Mouse (Mus musculus) retina, postnatal 7 days (tissue): ENCODE measurements around the gene Tmem114.
A peak's percentile ranks its signal among the peaks of the same experiment; 100 is the strongest.

Source experiments
- DNase-seq: peaks from one replicate; pipeline ENCODE4 v3.0.0-alpha.2; 2012; ENCODE audit warnings: low read depth, low spot score

The Tmem114 gene

DNA sequence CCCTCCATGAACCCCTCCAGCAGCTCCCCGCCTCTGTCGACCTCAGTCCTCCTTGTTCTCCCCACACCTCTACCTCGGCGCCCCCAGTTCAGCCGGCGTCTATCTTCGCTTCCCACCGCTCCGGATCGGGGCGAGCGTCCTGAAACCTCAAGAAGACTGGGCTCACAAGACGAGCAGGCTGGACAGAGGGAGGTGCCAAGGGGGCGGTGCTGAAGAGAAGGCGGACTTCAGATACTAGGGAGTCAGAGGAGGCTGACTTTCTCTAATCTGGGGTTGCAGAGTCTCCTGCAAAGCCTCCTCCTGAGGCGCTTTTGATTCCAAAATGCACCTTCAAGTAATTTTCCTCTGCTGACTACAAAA lies at the start of gene Tmem114:
TSS of gene Tmem114 (minus strand) at position 166 of the 360 bp plus-strand sequence.
- no peak for DNase-seq

DNA sequence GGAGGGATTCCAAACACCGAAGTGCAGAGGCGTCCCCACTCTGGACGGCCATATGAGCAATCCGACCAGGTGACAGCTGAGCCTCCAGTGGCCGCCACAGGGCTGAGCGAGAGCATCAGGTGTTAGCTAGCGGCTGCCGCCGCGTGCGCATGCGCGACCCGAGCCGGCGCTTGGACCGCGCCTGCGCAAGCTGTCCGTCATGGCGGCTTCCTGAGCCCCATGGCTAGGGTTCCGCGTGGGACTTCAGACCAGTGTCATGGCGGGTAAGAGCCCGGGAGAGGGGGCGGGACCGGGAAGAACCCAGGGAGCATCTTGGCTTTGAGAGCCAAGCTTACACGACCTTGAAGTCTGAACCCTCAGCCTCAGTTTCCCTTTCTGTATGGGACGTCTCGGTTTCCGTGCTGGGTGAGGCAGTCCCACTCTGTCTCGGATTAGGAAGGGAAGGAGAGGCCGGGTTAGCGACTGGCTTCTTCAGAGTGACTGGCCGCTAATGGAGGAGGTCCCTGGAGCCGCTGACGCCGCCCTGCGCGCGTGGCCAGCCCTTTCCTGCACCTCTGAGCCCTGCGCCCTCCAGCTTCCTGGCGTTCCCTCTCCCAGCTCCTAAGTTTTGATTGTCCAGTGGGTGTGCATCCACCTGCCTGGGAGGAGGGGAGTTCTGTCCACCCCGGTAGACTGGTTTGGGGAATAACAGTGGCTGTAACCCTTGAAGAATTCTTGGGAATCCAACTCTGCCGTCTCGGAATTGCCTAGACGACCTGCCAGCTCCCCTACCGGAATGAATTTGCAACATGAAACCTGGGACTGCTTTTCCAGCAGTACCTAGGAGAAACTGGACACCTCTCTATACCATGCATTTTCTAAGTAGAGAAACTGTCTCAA lies 45.9 kb upstream of the Tmem114 start, which contains the start of gene Mettl22:
TSS of gene Mettl22 (plus strand) at position 186 of the 879 bp plus-strand sequence.
- DNase-seq = peak; percentile 86

DNA sequence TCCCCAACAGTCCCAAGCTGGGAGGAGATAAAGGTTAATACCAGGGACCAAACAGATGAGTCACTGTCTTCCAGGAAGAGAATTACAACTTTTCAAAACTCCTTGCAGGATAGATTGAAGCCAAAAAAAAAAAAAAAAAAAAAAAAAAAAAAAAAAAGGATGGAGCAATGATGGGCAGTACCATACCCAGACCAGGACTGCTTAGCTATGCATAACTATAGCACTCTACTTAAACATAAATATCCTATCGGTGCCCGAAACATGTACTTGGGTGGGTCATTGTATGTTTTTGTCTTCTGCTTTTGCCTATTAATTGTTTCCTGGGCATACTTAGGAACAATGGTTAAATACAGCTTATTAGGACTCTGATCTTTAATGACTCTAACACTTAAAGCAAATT lies 45.2 kb upstream of the Tmem114 start:
- no peak for DNase-seq

- DNase-seq = peak; percentile 53
These were observed 34.2 kb upstream of the Tmem114 start for GRCm38 (mm10) chr16:8459098-8459497.

DNA sequence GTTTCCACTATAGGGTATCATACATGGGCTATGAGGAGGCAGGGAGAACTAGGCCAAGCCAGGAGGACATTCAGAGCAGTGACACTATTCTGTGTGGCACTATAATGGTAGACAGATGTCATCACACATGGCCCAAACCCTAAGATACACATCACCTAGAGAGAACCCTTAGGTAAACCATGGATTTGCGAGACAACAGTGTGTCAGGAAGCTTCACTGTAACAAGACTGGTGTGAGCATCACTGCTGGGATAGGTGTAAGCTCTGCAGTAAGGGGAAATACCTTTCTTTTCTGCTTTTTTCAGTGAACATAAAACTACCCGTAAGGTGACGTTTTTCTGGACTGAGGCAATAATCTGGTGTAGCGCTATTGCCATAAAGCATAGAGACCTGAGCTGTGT lies 33.5 kb upstream of the Tmem114 start:
- no peak for DNase-seq

DNA sequence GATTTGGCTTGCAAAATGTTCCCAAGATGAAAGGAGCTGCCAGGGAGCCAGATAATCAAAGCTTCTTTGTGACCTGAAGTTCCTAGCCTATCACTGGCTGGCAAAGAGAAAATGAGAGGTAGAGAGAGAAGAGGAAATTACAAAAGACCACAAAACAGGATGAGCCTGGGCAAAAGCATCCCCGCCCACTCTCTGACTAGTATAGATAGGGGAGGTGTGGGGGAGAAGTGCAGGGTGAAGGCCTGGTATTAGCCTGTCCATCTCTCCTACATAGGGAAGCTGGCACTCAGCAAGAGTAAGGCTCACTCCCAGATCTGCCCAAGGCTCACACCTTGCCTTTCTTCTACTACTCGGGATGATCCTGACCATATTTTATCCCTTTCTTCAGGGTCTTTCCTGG lies 30.3 kb upstream of the Tmem114 start:
- DNase-seq = no peak

GRCm38 (mm10) chr16:8453301-8453700 lies 28.4 kb upstream of the Tmem114 start:
- no peak for DNase-seq

DNA sequence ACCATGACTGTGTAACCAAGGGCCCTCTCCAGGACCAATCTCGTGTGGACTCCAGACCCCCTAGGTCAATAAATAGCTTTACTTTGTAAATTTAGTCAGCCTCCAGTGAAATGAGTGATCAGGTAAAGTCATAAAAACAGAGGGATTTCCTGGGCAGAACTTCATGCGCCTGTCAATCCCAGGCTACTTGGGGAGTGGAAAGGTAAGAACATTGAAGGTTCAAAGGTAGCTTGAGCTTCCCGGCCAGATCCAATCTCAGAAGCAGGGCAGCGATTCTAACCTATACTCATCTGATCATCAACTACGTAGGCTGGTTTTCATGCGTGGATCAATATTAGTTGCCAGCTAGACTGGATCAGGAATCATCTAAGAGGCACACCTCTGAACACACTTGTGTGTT lies 21.3 kb upstream of the Tmem114 start:
- no peak for DNase-seq

GRCm38 (mm10) chr16:8444911-8445310 lies 20.0 kb upstream of the Tmem114 start:
- no peak for DNase-seq

DNA sequence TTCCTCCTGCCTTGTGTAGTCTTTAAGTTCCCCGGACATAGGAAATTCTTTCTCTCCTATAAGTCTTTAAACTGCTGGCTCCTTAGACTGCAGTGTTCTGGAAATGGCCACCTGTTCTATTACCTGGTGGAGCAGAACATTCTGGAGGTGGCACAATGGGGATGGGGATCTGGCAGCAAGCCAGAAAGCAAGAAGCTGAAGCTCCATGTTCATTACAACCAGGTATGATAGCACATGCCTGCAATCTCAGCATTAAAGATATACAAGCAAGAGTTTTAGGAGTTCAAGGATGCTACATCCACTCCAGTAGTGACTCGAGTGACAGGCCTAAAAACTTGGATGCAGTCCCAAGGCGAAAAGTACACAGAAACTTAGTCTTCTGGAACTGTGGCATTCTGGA lies 7.7 kb upstream of the Tmem114 start:
- no peak for DNase-seq

- DNase-seq = no peak
These were observed 4.6 kb upstream of the Tmem114 start for GRCm38 (mm10) chr16:8429531-8429930.

DNA sequence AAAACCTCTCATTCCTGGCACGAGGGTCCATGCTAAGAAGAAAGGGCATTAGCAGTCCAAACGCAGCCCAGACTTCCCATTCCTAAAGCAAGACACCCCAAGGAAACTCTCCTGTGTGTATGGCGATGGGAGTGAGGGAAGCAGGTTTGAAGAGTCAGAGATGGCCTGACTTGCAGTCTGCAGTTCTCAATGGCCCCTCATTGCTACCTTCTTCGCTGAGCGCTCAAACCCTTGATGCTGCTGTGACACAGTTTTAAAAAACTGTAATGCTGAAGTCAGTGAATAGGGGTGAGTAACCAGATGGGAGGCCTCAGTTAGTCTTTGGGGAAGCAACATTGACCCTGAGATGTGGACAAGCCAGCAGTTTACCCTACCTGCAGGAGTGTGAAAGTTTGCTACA lies 800 bp upstream of the Tmem114 start:
- no peak for DNase-seq

- no peak for DNase-seq
These were observed 570 bp downstream of the Tmem114 start for GRCm38 (mm10) chr16:8424161-8424970.

DNA sequence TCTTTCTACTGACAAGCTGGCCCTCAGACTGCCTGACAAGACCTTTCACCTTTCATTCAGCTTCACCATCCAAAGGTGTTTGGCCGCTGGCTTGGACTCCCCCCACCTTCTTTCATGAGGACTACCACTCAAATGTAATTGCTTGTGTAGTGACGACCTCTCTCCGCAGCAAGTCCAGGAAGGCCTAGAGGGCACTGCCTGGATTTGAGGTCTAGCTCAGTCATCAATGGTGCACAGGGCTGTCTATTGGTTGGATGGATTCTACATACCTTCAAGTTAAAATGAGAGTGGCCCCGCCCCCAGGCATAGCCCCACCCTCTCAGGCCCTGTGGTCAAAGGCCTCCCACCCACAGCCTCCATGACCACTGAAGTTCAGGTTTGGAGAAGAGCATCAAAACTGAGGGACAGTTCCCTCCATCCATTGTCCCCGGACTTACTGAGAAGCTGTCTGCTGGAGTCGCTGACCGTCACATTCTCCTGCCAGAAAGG lies 1.3 kb downstream of the Tmem114 start:
- DNase-seq = no peak

DNA sequence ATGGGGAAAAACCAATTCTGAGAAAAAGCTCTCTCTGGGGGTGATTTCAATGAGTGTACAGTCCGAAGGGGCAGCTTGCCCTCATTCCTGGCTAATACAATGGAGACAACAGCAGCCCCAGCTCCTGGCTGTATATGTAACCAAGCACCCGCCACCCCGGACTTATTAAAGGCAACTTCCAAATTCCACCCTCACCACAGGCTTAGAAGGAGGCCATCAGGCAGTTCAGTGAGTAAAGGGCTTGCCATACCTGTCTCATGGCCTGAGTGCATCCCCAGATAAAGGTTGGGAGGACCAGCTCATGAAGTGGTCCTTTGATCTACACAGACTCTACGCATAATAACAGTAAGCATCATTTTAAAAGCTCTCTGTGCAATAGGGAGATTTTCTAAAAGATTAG lies 4.1 kb downstream of the Tmem114 start:
- DNase-seq = no peak

GRCm38 (mm10) chr16:8420381-8420780 lies 4.6 kb downstream of the Tmem114 start:
- DNase-seq = no peak

DNA sequence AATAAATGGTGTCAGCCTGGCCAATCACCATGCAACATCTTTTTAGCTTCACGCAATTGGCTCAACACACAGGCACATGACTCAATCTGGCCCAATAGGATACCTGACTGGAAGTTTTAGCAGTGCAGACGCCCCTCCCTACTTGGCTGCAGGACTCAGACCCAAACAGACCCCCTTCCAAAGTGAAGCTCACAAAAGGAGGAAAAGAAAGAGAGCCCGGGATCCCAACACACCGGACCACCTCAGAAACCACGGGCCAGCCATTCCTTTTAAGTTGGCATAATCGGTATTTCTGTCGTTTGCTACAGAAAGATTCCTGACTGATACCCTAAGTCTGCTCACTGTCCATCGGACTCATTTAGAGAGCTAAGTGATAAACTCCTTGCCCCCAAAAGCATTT lies 5.3 kb downstream of the Tmem114 start:
- no peak for DNase-seq

- DNase-seq = no peak
These were observed 6.8 kb downstream of the Tmem114 start for GRCm38 (mm10) chr16:8418126-8418525.

GRCm38 (mm10) chr16:8417011-8417720 lies 7.8 kb downstream of the Tmem114 start:
- no peak for DNase-seq

- no peak for DNase-seq
These were observed 8.9 kb downstream of the Tmem114 start for GRCm38 (mm10) chr16:8415996-8416395.

DNA sequence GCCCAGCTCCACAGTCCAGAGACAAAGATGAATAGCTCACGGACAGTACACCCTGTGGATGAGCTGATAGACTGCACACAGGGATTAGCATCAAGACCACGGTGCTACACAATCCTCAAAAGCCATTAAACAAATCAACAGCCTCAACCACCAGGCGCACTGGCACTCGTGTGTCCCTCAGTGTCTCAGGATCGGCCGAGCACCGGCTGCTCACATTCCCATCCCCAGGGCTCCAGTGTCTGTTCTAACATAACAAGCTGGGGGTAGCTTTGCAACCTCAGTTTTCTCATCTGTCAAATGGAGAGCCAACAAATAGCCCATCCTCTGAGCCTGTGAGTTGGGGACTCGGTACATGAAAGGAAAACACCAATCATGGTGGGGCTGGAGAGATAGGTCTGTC lies 11.5 kb downstream of the Tmem114 start:
- DNase-seq = no peak

- DNase-seq = peak; percentile 72
These were observed 12.7 kb downstream of the Tmem114 start for GRCm38 (mm10) chr16:8412213-8412612.
